Comparison of ENCODE assay signal across 8 mouse cellular contexts in genomic region chr11:98148551-98149301, GRCm38 (mm10). TPM values are rescaled to one million over a fixed set of nuclear protein-coding genes. Genes with fewer than 3 reads are reported as not detected.
DNase-seq lines count a peak whose midpoint lies in the region; ATAC-seq and TF ChIP-seq lines count a peak whose summit lies in the region.

No protein-coding gene starts in this region.

- peak overlapping the region; percentile 93 for H3K9ac ChIP-seq in MEL (ENCODE audit: control insufficient read depth, low read depth, low read length, poor library complexity, severe bottlenecking)
- H3K9ac ChIP-seq in lung, postnatal 0 days (replicated peaks; ENCODE audit: low read depth): peak overlapping the region; percentile 84

- no peak; a peak in 1 of 4 replicates for TF ChIP-seq POLR2A in MEL (IDR thresholded peaks at IDR 0.05; ENCODE audit: control insufficient read depth in 1 of 2, insufficient read depth in 1 of 2, low read depth in 1 of 2, low read length in 2 of 2, poor library complexity in 1 of 2)
- no peak for TF ChIP-seq POLR2A in olfactory bulb, adult 2 months (IDR thresholded peaks at IDR 0.05; ENCODE audit: insufficient read depth, low read depth, low read length)

- TF ChIP-seq CTCF in MEL (IDR thresholded peaks at IDR 0.05 in 2 of 3, conservative IDR thresholded peaks at IDR 0.05 in 1 of 3; ENCODE audit: control insufficient read depth in 1 of 3, insufficient read depth in 1 of 3, low read depth in 2 of 3, low read length in 3 of 3, poor library complexity in 1 of 3, severe bottlenecking in 1 of 3): no peak
- TF ChIP-seq CTCF in lung, postnatal 0 days (IDR thresholded peaks at IDR 0.05): no peak
- no peak for TF ChIP-seq CTCF in olfactory bulb, adult 2 months (IDR thresholded peaks at IDR 0.05; ENCODE audit: insufficient read depth, low read depth, low read length)

- WGBS in embryonic facial prominence, embryonic 10.5 days: 3% methylated on average over 45 of the region's 45 CpGs
- WGBS in heart, embryonic 10.5 days: 2% methylated on average over 44 of the region's 45 CpGs
- 3% methylated on average over 24 of the region's 45 CpGs for WGBS in lung, postnatal 0 days
- 1% methylated on average over 45 of the region's 45 CpGs for WGBS in olfactory bulb, adult 2 months

- DNase-seq in 3T3-L1 (ENCODE audit: low read depth, low spot score) (peak; percentile 60), MEL (ENCODE audit: low read depth, low spot score) (peak; percentile 90)
- DNase-seq in embryonic facial prominence, embryonic 10.5 days (ENCODE audit: low spot score): peak; percentile 62
- peak; percentile 83 for DNase-seq in heart, embryonic 10.5 days (ENCODE audit: low spot score)
- DNase-seq in kidney, postnatal 36 days: peak; percentile 29 to 64
- peak; percentile 60 for DNase-seq in lung, postnatal 0 days (ENCODE audit: low spot score)
- DNase-seq in B cell, adult 2 months: no peak

- peak; percentile 27 for ATAC-seq in lung, postnatal 0 days

- peaks cover 0 to 8% of the 10 kb centered on the region in 2 experiments; a peak in 3 of 4 replicates for H3K4me1 ChIP-seq in MEL (ENCODE audit: control insufficient read depth in 1 of 2, insufficient read depth in 2 of 2, low read length in 2 of 2)
- peaks cover 22% of the 10 kb centered on the region for H3K4me1 ChIP-seq in embryonic facial prominence, embryonic 10.5 days
- peaks cover 18% of the 10 kb centered on the region; the same call in 1 of the 2 replicates for H3K4me1 ChIP-seq in heart, embryonic 10.5 days
- H3K4me1 ChIP-seq in lung, postnatal 0 days (ENCODE audit: insufficient read depth, low read depth, low read length): peaks cover 10% of the 10 kb centered on the region; the same call in 1 of the 2 replicates
- peaks cover 13% of the 10 kb centered on the region for H3K4me1 ChIP-seq in olfactory bulb, adult 2 months (ENCODE audit: control insufficient read depth, insufficient read depth, low read length)

- H3K36me3 ChIP-seq in MEL (ENCODE audit: control insufficient read depth in 1 of 2, insufficient read depth in 2 of 2, low read length in 2 of 2): peaks cover 0 to 11% of the 10 kb centered on the region in 2 experiments; a peak in 2 of 4 replicates
- H3K36me3 ChIP-seq in embryonic facial prominence, embryonic 10.5 days (replicated peaks): peaks cover 8% of the 10 kb centered on the region
- H3K36me3 ChIP-seq in heart, embryonic 10.5 days: 0 out of 2 replicates have a peak, but pooled peaks cover 2% of the 10 kb centered on the region
- no peaks in the 10 kb centered on the region for H3K36me3 ChIP-seq in lung, postnatal 0 days (ENCODE audit: insufficient read depth, low read length)

- H3K4me3 ChIP-seq in MEL (ENCODE audit: control insufficient read depth in 1 of 2, insufficient read depth in 1 of 2, low read depth in 2 of 2, low read length in 2 of 2): peak overlapping the region; percentile 82 to 97
- peak overlapping the region; percentile 97 for H3K4me3 ChIP-seq in embryonic facial prominence, embryonic 10.5 days
- H3K4me3 ChIP-seq in heart, embryonic 10.5 days: peak overlapping the region; percentile 81
- peak overlapping the region; percentile 85 for H3K4me3 ChIP-seq in lung, postnatal 0 days (ENCODE audit: low read depth, low read length)
- H3K4me3 ChIP-seq in olfactory bulb, adult 2 months (ENCODE audit: insufficient read depth, low read depth, low read length): peak overlapping the region; percentile 85

- H3K79me2 ChIP-seq in MEL (ENCODE audit: control insufficient read depth, insufficient read depth, low read length, poor library complexity): peaks cover 16% of the 10 kb centered on the region

- no peaks in the 10 kb centered on the region for H3K9me3 ChIP-seq in MEL (replicated peaks; ENCODE audit: insufficient read depth, low read length)
- no peaks in the 10 kb centered on the region for H3K9me3 ChIP-seq in embryonic facial prominence, embryonic 10.5 days
- no peaks in the 10 kb centered on the region for H3K9me3 ChIP-seq in heart, embryonic 10.5 days
- H3K9me3 ChIP-seq in lung, postnatal 0 days (ENCODE audit: low read length): no peaks in the 10 kb centered on the region

- peak; percentile 59 to 64 for TF ChIP-seq EP300 in MEL (IDR thresholded peaks at IDR 0.05; ENCODE audit: low read depth in 1 of 2, low read length in 2 of 2)
- no peak for TF ChIP-seq EP300 in lung, postnatal 0 days (IDR thresholded peaks at IDR 0.05)

- H3K27me3 ChIP-seq in MEL (ENCODE audit: control insufficient read depth in 1 of 2, insufficient read depth in 2 of 2, low read length in 2 of 2): no peaks in the 10 kb centered on the region
- H3K27me3 ChIP-seq in embryonic facial prominence, embryonic 10.5 days (replicated peaks; ENCODE audit: low read depth, poor library complexity, severe bottlenecking): no peaks in the 10 kb centered on the region
- H3K27me3 ChIP-seq in heart, embryonic 10.5 days (ENCODE audit: insufficient read depth, poor library complexity, severe bottlenecking): no peaks in the 10 kb centered on the region
- no peaks in the 10 kb centered on the region for H3K27me3 ChIP-seq in lung, postnatal 0 days (replicated peaks; ENCODE audit: insufficient read depth, low read length)

- H3K4me2 ChIP-seq in lung, postnatal 0 days (replicated peaks; ENCODE audit: low read depth, low read length): peak overlapping the region; percentile 92

- no peak for TF ChIP-seq RAD21 in MEL (IDR thresholded peaks at IDR 0.05; ENCODE audit: low read depth, low read length)

- peak overlapping the region; percentile 87 for H3K27ac ChIP-seq in MEL (ENCODE audit: control insufficient read depth, low read depth, low read length)
- peak overlapping the region; percentile 94 for H3K27ac ChIP-seq in embryonic facial prominence, embryonic 10.5 days (replicated peaks)
- peak overlapping the region; percentile 90 for H3K27ac ChIP-seq in heart, embryonic 10.5 days
- peak overlapping the region; percentile 95 for H3K27ac ChIP-seq in lung, postnatal 0 days (ENCODE audit: low read length)
- H3K27ac ChIP-seq in olfactory bulb, adult 2 months (ENCODE audit: insufficient read depth, low read depth, low read length): 0 out of 2 replicates have a peak overlapping the region, but pooled peaks have one; percentile 32

TF ChIP-seq in MEL, 35 proteins besides CTCF, POLR2A, EP300 and RAD21 (continues in another document):
- TF ChIP-seq NELFE (IDR thresholded peaks at IDR 0.05; ENCODE audit: low read depth, low read length) (no peak), TBP (IDR thresholded peaks at IDR 0.05; ENCODE audit: low read depth, low read length) (peak; percentile 57; the same call in 1 of the 2 replicates), MAFK (IDR thresholded peaks at IDR 0.05; ENCODE audit: borderline replicate concordance, low read depth, low read length) (no peak), ZNF384 (IDR thresholded peaks at IDR 0.05; ENCODE audit: low read depth, low read length) (0 out of 2 replicates have a peak, but pooled peaks have one; percentile 21), JUND (IDR thresholded peaks at IDR 0.05; ENCODE audit: low read depth, low read length) (peak; percentile 54; the same call in 1 of the 2 replicates), MEF2A (IDR thresholded peaks at IDR 0.05; ENCODE audit: extremely low read depth, insufficient replicate concordance, low read depth, low read length, poor library complexity, severe bottlenecking) (no peak), USF2 (IDR thresholded peaks at IDR 0.05; ENCODE audit: borderline replicate concordance in 1 of 2, insufficient read depth in 1 of 2, low read depth in 1 of 2, low read length in 2 of 2) (no peak), SMC3 (IDR thresholded peaks at IDR 0.05; ENCODE audit: low read depth, low read length) (no peak; the same call in 1 of the 2 replicates), CHD2 (IDR thresholded peaks at IDR 0.05; ENCODE audit: low read length) (peak; percentile 40; the same call in 1 of the 2 replicates), BHLHE40 (IDR thresholded peaks at IDR 0.05; ENCODE audit: borderline replicate concordance, low read depth, low read length) (no peak), E2F4 (IDR thresholded peaks at IDR 0.05; ENCODE audit: borderline replicate concordance, low read depth, low read length) (peak; percentile 80), MYB (IDR thresholded peaks at IDR 0.05; ENCODE audit: low read depth, low read length) (no peak), POLR2AphosphoS5 (IDR thresholded peaks at IDR 0.05; ENCODE audit: borderline replicate concordance, low read depth, low read length) (no peak)

RNA-seq across cellular contexts. Expression of gene Fbxl20, which starts 1.5 kb away (rescaled TPM):
- 4.4 and 6.0 TPM in 2 replicates for total RNA-seq in MEL (2012; rRNA removed)
- 1 to 10 TPM in 1 of 2 experiments, not detected in 1; 10.0 TPM for polyA plus RNA-seq in MEL (2012; ENCODE audit: insufficient read depth in 1 of 2, insufficient read length in 2 of 2, low read depth in 1 of 2, low replicate concordance in 2 of 2, missing spikeins in 1 of 2)
- polyA plus RNA-seq in embryonic facial prominence, embryonic 10.5 days (2016; fragmentation: Nextera tagmentation; extraction: Ambion mirVana): 23.0 and 26.7 TPM in 2 replicates
- polyA plus RNA-seq in heart, embryonic 10.5 days (2016; fragmentation: Nextera tagmentation; extraction: Ambion mirVana): 13.6 and 13.9 TPM in 2 replicates
- polyA plus RNA-seq in lung, postnatal 0 days (2015; fragmentation: Nextera tagmentation; extraction: Ambion mirVana): 12.8 and 13.0 TPM in 2 replicates
- polyA plus RNA-seq in olfactory bulb, adult 2 months (2012; ENCODE audit: insufficient read depth, insufficient read length, low replicate concordance, missing spikeins): not detected in 2 replicates

RNA-seq across cellular contexts. Expression of gene Med1, which starts 44.4 kb away (rescaled TPM):
- 39.9 and 43.6 TPM in 2 replicates for total RNA-seq in MEL (2012; rRNA removed)
- 100 to 1,000 TPM in 1 of 2 experiments, 10 to 100 TPM in 1; 58.6 to 122 TPM for polyA plus RNA-seq in MEL (2012; ENCODE audit: insufficient read depth in 1 of 2, insufficient read length in 2 of 2, low read depth in 1 of 2, low replicate concordance in 2 of 2, missing spikeins in 1 of 2)
- polyA plus RNA-seq in embryonic facial prominence, embryonic 10.5 days (2016; fragmentation: Nextera tagmentation; extraction: Ambion mirVana): 83.3 and 85.4 TPM in 2 replicates
- 43.7 and 51.5 TPM in 2 replicates for polyA plus RNA-seq in heart, embryonic 10.5 days (2016; fragmentation: Nextera tagmentation; extraction: Ambion mirVana)
- 32.2 and 34.1 TPM in 2 replicates for polyA plus RNA-seq in lung, postnatal 0 days (2015; fragmentation: Nextera tagmentation; extraction: Ambion mirVana)
- 130 TPM in 1 of 2 replicates, not detected in the other for polyA plus RNA-seq in olfactory bulb, adult 2 months (2012; ENCODE audit: insufficient read depth, insufficient read length, low replicate concordance, missing spikeins)

RNA-seq across cellular contexts. Expression of gene Cdk12, which starts 54.1 kb away (rescaled TPM):
- total RNA-seq in MEL (2012; rRNA removed): 34.3 and 35.2 TPM in 2 replicates
- polyA plus RNA-seq in MEL (2012; ENCODE audit: insufficient read depth in 1 of 2, insufficient read length in 2 of 2, low read depth in 1 of 2, low replicate concordance in 2 of 2, missing spikeins in 1 of 2): 10 to 100 TPM; 34.6 to 45.5 TPM
- 12.7 and 13.0 TPM in 2 replicates for polyA plus RNA-seq in embryonic facial prominence, embryonic 10.5 days (2016; fragmentation: Nextera tagmentation; extraction: Ambion mirVana)
- polyA plus RNA-seq in heart, embryonic 10.5 days (2016; fragmentation: Nextera tagmentation; extraction: Ambion mirVana): 7.9 and 10.9 TPM in 2 replicates
- 6.7 and 8.3 TPM in 2 replicates for polyA plus RNA-seq in lung, postnatal 0 days (2015; fragmentation: Nextera tagmentation; extraction: Ambion mirVana)
- not detected in 2 replicates for polyA plus RNA-seq in olfactory bulb, adult 2 months (2012; ENCODE audit: insufficient read depth, insufficient read length, low replicate concordance, missing spikeins)

Comparison
In these comparisons a context has a peak if more than half of its experiments do, and no peak if none do; other contexts are left out.
1. DNase-seq: peak in 3T3-L1 (single experiment), MEL (single experiment), embryonic facial prominence, embryonic 10.5 days (single experiment), heart, embryonic 10.5 days (single experiment), kidney, postnatal 36 days (2 of 2) and lung, postnatal 0 days (single experiment); none in B cell, adult 2 months (0 of 2).
2. H3K27ac ChIP-seq: peak in every context shown above with its lines; median percentile 95 in lung, postnatal 0 days; 94 in embryonic facial prominence, embryonic 10.5 days; 90 in heart, embryonic 10.5 days; 87 in MEL; 32 in olfactory bulb, adult 2 months.
3. Peak in every context shown above with its lines, with median percentiles within 50 percentile points of each other: H3K4me3 ChIP-seq.